Mouse (Mus musculus): Measurements from ENCODE around the gene Cops8.

Gene Cops8

DNA sequence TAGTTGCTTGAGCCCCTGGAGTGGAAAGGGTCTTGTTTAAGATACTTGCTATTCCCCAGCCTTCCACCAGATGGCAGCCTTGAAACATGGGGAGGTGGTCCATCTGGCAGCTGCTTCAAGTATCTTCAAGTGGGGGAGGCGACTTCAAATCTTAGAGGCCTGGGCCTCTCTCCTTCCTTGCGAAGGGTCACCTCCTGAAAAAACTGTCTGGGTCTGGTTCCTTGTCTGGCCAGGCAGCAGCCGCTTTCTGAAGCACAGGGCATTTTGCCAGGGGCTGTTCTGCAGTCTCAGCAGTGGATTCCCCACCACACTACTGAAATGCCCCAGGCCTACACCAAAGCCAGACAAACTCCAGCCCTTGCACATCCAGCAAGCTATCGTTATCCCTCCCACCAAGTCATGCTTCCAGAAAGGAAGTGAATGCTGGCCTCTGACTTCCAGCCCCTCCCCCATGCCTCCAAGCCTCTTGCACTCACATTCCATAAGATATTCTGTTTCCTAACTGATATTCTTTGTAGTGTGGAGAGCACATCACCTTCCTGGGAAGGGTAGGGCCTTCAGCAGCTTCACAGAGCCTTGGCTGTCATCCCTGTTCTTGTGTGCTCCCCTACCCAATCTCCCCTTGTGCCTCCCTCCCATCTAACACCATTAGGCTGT is 48.1 kb downstream of the Cops8 start:
- peak; percentile 36 to 49 for DNase-seq (ENCODE audit: low spot score in 2 of 2)

DNA sequence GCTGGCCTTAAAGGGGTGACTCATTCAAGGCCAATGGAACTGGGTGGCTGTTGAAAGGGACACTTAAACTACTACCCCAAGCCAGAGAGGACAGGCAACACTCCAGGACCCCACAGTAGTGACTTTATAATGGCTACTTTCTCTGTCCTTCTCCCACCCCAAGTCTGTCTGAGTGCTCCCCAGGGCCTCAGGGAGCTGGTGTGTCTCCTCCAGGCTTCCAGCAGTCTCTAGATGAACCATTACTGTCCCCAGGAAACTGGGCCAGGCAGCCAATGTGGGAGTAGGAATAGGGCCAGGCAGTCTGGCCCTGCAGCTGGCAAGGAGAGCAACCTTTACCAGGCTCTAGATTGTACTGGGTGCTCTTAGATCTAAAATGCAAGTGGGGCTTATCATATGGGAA is 49.0 kb downstream of the Cops8 start:
- no peak for DNase-seq (ENCODE audit: low spot score in 2 of 2)

GRCm38 (mm10) chr1:90652553-90652952 is 49.8 kb downstream of the Cops8 start:
- no peak for DNase-seq (ENCODE audit: low spot score in 2 of 2)

GRCm38 (mm10) chr1:90656492-90657245 is 53.9 kb downstream of the Cops8 start:
- no peak for DNase-seq (ENCODE audit: low spot score in 2 of 2)

DNA sequence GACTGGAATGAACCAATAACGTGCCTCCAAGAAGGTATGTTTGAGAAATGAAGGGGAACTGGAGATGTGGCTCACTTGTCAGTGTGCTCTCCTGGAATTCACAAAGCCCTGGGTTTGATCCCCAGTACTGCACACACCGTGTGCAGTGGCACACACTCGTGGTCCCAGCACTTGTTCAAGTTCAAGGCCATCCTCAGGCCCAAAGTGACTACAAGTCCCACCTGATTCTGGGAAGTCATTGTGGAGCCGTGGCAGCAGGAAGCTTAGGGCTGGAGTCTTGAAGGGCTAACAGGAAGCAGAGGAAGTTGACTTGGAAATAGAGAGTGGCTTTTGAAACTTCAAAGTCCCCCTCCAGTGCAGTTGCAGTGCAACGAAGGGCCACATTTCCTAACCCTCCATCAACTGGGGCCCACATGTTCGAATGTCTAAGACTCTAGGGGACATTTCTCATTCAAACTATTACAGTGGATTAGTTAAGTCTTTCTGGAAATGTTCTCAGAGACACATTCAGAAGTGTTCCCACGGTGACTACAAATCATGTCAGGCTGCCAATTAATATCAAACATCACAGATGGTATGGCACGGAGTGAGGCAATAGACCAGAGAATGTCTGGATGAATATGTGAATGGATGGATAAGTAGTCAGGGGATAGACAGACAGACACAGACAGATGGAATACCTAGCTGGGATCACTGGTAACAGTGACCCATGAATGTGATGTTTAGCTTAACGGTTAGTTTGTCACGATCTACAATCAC is 54.7 kb downstream of the Cops8 start:
- DNase-seq (ENCODE audit: low spot score in 2 of 2) = no peak

DNA sequence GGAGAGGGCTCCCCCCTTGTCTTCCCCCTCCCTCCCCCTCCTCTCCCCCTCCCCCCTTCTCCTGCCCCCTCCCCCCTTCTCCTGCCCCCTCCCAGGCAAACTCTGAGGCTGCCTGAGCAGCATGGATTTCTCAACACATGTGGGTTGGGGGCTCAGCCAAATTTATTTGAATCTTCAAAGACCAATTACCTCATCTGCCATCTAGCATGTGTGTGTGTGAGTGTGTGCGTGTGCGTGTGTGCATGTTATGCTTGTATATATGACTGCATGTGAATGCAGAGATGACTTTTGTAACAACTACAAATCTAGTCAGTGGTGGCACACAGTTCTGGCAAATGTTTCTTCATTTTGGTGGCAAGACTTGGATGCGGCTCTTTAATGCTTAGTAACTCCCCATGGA is 55.8 kb downstream of the Cops8 start:
- no peak for DNase-seq (ENCODE audit: low spot score in 2 of 2)

GRCm38 (mm10) chr1:90660150-90660549 is 57.4 kb downstream of the Cops8 start:
- no peak for DNase-seq (ENCODE audit: low spot score in 2 of 2)

GRCm38 (mm10) chr1:90662491-90662890 is 59.7 kb downstream of the Cops8 start:
- no peak for DNase-seq (ENCODE audit: low spot score in 2 of 2)

All from right cerebral cortex, postnatal 36 days (tissue).